Mouse (Mus musculus) adrenal gland, adult 18-20 months (tissue): ENCODE data around the gene Snn. TPM values are rescaled to one million over a fixed set of nuclear protein-coding genes. Genes with fewer than 3 reads are reported as not detected.

Experiments used
- DNase-seq, 2 experiments: peaks; one replicate each; pipeline ENCODE4 v3.0.0; 2021 to 2022; ENCODE audit warnings: low spot score in 2 of 2
- total RNA-seq, 2 experiments: library from RNA; stranded (reverse); gene quantifications; 1 replicate in 1 of 2; 2 replicates in 1 of 2; pipeline ENCODE4 v1.2.3; 2021

Gene Snn
- total RNA-seq, 2 experiments from 2014 or later, result 9.3 to 14.0 TPM

DNA sequence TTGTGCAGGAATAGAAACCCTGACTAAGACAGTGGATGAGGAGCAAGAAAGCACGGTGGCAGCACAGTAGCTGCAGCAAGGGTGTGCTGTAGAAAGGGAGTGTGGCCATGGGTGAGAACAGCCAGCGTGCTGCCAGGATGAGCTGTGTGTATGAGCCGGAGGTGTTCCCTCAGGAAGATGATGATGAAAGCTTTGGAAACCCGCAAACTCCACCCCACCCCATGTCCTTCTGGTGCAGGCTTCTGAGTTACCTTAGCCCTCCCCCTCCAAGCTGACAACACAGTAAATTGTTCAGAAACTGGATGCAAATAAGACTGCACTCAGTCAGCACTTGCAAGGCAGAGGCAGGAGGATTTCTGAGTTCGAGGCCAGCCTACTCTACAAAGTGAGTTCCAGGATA, 17.5 kb upstream of the Snn start:
- no peak for DNase-seq

DNA sequence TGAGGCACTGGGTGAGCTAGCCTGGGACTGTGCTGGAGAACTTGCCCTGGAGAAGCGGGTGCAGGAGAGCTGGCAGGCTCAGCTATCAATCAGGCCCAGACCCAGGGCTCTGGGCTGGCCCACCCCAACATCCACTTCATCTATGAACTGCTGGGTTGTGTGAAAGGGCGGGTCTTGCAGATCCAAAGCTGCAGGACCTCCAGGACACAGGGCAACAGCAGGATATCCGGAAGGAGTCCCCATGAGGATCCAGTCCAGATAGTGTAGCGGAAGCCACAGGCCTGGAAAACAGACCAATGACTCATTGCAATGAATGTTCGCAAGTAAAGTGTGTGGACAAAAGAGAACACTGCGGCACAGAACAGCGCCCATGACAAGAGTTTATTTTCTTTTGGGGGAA, 14.3 kb upstream of the Snn start:
- no peak for DNase-seq

- no peak for DNase-seq
Measured at GRCm38 (mm10) chr16:11047130-11047529, 13.6 kb upstream of the Snn start.

DNA sequence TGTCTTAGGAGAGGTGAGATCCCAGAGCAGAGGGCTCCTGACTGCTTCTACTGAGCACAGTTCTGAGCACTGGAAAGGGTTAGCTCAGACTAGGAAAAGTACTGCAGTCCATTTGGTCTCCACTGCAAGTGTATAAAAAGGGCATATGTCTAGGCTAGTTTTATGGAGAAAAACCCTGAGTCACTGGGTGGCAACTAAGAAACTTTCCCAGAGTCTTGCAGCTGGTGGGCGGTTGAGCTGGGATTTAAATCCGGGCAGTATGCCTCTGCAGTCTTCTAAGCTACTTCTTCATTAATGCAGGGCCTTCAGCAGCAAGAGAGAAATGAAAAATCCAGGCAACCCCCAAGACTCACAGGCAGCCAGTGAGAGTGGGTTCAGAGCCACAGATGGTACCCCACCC, 10.5 kb upstream of the Snn start:
- DNase-seq, result no peak

DNA sequence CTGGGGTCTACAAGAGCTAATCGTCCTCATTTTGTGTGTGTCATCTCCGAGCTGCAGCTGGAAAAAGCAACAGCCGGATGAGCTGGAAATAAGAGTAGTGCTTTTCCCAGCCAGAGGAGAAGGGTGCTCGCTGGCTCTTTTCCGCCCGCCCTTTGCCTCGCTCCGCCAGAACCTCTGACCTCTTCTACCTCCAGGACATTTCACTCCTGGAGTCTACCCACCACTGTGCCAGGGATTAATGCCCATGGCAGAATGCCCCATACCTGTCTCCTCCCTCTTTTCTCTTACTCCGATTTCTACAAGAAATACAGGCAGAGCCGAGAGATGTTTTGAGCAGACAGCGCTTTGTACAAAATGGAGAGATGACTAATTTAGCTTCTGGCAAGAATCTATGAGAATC, 9.6 kb upstream of the Snn start:
- no peak for DNase-seq

DNA sequence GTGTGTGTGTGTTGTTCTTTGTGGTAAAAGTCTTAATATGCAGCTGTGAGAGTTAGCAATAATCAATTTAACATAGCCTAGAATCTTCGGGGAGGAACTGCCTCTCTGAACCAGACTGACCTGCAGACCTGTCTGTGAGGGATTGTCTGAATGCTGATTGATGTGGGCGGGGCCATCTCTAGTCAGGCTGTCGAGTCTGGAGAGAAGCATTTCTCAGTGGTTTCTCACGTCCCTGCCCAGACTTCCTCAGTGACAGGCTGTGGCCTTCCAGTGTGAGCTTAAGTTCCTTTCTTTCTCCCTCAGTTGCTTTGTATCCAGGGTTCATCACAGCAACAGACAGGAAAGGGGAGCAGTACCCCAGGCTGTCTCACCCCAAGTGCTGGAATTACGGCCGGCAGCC, 6.3 kb upstream of the Snn start:
- DNase-seq, result no peak

DNA sequence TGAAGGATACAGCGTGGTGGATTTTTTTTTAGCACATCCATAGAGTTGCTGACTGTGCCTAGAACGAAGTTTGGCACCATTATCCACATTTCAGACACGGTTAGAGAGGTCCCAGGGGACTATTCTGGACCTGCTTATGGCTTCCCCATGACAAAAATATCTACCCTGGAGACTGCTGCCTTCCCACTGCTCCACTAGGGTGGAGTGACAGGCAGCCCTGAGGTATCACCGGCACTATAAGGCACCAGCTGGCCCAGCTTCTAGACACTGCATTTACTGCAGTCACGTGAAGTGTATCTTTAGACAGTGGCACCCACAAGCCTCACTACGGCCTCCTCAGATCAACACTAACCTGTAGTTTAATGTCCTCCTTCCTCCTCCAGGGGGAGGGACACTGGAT, 5.9 kb upstream of the Snn start:
- DNase-seq, result no peak

- DNase-seq, result no peak
Measured at GRCm38 (mm10) chr16:11055916-11056315, 4.8 kb upstream of the Snn start.

DNA sequence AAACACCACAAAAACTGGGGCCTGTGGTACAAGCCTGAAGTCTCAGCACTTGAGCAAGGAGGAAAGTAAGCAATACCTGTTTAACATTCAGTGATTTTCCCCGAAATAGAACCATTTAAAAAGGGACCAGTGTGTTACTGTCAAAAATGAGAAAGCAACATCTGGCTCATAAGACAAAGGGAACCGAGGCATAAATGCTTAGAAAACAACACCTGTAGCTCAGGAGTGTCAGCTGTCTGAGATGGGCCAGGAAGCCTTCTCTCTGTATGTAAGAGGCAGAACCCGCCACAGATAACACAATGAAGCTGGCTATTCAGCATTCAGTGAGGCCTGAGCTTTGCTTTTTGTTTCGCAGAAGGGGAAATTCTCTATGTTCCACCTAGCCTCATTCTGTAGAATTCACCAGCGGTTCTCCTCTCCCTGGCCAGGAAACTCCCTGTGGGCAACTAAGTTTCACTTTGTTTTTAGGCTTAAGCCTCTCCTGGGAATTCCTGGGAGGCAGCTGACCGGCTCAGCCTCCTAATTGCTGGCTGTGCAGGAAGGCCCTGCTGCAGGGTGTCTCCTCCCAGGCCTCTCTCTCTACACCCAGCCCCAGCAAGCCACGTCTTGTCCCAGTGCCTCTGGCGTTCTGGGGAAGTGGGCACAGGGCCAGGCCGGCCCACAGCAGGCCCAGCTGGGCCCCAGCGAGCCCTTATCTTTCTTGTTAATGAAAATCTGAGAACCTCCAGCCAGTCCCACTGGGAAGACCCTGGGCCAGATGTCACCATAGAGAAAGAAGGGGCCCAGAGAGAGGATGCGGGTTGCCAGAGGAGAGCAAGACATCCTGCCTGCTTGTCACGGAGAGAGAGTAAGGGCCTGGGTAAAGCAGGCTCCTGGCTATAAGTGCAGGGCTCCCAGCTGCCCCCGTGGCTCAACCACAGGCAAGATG, 2.3 kb downstream of the Snn start:
- peak; percentile 48 to 70 for DNase-seq

- DNase-seq, result no peak
Measured at GRCm38 (mm10) chr16:11064341-11064740, 3.6 kb downstream of the Snn start.

- no peak for DNase-seq
Measured at GRCm38 (mm10) chr16:11064742-11065141, 4.0 kb downstream of the Snn start.

DNA sequence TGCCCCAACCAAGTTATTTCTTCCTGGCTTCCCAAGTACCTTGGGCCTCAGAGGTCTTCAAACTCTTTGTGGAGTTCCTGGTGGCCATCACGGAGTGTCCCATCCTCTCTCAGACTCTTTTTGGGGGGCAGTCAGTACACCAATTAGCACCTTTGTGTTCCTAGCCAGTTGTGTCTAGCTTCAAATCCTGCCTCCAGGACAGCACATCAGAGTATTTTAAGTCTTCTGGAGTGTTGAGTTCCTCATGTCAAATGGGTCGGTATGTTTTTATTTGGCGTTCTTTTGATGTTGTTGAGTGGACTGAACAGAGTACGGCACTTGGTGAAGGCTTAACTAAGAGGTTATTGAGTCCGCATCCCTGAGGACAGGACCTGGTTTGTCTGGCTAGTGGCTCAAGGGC, 4.7 kb downstream of the Snn start:
- no peak for DNase-seq

DNA sequence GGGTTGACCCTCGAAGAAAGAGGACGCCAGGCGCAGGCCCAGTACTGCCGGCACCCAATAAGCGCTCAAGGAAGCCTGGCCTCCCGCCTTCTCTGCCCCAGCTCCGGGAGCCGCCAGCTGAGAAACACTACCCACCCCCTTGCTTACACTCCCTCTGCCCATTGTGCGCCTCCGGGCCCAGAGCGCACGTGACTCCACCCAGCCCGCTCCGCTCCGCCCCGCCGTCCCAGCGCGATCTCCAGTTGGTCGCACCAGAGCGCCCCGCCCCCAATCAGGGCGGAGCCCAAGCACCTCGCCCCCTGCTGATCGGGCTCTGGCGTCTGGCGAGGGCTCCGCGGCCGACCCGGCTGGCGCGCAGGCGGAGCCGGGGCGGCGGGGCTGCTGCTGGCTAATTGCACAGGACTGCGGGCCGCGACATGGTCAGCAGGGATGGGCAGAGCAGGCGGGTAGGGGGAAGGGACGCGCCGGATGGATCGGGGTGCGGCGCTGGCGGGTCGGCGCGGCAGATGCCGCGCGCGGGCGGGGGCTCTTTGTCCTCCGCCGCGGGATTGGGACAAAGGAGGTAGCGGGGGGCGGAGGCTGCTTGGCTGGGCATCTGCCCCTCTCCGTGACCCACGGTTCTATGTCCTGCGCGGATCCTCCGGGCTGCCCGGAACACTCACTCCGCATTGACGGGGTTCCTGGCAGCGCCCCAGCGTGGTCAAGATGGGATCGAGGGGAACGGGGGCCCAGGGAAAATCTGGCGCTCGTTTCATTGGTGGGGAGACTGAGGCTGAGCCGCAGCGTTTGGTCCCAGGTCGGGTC, 5.5 kb downstream of the Snn start, which contains the start of gene Litaf:
Litaf (minus strand) TSS at position 129 of the 804 bp plus-strand sequence.
- DNase-seq, result peak; percentile 95 to 97

GRCm38 (mm10) chr16:11066833-11067191, 6.1 kb downstream of the Snn start:
- DNase-seq, result peak; percentile 38 to 61

DNA sequence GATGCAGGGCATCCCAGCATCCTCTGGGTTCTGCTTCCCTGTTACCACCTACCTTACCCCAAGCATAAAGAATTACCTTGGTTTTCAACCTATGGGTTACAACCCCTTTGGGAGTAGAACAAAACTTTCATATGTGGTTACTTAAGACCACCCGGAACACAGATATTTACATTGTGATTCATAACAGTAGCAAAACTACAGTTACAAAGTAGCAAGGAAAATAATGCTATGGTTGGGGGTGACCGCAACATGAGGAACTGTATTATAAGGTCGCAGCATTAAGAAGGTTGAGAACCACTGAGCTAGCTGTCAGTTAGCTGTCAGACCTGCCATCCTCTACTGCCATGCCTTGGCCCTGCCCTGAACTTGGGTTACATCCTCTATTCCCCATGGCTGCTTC, 7.9 kb downstream of the Snn start:
- DNase-seq, result no peak

DNA sequence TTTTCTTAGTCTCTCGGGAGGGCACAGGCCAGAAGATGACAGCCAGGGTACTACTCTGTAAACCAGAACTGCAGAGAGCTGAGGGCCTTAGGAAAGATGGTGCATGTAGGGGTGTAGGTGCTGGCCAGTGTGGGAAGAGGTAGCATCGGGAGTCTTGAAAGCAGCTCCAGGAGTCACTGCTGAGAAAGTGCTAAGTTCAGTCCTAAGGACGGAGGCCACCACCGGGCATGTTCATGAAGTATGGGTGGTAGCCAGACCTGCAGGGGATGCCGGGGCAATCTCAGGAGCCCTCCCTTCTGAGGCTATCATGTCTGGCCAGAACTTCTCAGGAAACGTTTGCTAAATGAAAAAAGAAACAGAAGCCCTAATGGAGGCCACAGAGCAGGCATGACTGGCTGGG, 8.5 kb downstream of the Snn start:
- no peak for DNase-seq

- no peak for DNase-seq
Measured at GRCm38 (mm10) chr16:11069710-11070420, 9.1 kb downstream of the Snn start.

DNA sequence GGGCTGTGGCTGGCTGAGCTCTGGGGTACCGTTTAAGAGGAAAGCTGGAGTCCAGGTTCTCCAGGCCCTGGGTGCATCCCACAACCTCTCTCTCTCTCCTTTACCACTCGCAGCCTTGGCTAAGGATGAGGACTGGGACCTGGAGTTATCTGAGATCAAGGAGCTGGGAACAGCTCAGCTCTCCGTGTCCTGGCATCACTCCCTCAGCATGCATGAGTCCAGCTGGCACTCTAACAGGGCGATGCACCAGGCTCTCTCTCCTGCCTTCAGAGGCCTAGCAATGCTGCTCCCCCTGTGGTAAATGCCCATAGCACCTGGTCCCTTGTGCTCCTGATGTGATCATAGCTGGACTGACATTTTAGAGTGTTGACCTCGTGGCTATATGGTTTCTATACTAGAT, 10.4 kb downstream of the Snn start:
- no peak for DNase-seq

DNA sequence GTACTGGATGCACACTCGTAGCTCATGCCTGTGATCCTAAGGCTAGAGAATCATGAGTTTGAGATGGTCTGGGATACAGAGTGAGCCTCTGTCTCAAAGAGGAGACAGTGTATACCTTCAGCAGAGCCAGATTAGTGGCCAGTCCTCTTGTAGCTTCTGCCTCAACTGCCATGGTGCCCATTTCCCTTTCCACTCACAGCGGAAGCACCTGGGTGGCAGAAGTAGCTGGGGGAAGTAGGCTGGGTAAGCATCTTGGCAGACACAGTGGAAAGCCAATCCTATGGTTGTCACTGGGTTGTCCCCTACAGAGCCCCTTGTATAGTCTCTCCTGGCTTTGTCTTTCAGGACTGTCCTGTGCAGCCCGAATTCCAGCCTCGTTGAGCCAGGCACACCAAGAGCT, 11.1 kb downstream of the Snn start:
- no peak for DNase-seq

GRCm38 (mm10) chr16:11072454-11072853, 11.7 kb downstream of the Snn start:
- DNase-seq, result peak in 1 of 2 experiments; percentile 36

- no peak for DNase-seq
Measured at GRCm38 (mm10) chr16:11073060-11073459, 12.3 kb downstream of the Snn start.
